Mouse (Mus musculus) cortical plate, adult 2 months (tissue): ENCODE data around the gene Ppp1r9b.

Experiments used
- CTCF ChIP-seq: fragments of 200-500 bp; IDR thresholded peaks from 2 replicates; pipeline ENCODE4 v1.5.1; 2011; ENCODE audit warnings: mild to moderate bottlenecking, control low read depth, low read length; ENCODE audit not compliant: insufficient read depth; ENCODE audit errors: extremely low read depth
- POLR2A ChIP-seq: fragments of 200-500 bp; IDR thresholded peaks from 2 replicates; pipeline ENCODE4 v1.6.1; 2011; ENCODE audit warnings: mild to moderate bottlenecking, low read length, control low read depth; ENCODE audit not compliant: insufficient read depth; ENCODE audit errors: extremely low read depth

- TF ChIP-seq POLR2A: no peak
- no peak for TF ChIP-seq CTCF
These were observed 6.1 kb downstream of the Ppp1r9b start for GRCm38 (mm10) chr11:94996984-94997383.
